Mouse (Mus musculus): ENCODE measurements around the gene Appbp2.

DNA sequence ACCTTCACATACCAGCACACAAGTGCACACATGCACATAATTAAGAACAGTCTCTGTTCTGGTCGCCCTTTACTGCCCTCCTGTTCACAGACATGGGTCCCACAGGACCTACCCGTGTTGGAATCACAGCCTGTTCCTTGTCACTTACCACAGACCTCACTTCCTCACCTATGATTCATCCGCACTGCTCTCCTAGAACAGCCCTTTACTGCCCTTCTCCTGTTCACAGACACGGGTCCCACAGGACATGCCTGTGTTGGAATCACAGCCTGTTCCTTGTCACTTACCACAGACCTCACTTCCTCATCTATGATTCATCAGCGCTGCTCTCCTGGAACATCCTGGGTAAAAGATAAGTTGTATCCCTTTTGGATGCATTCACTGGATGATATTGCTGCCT lies 42.7 kb upstream of the Appbp2 start:
- TF ChIP-seq CTCF (conservative IDR thresholded peaks at IDR 0.05; ENCODE audit: low read length), result no peak
- no peak for TF ChIP-seq NANOG (IDR thresholded peaks at IDR 0.05; ENCODE audit: borderline replicate concordance, low read length)

All from E14TG2a.4 (cell line).